14 mouse cellular contexts compared by ENCODE assay signal in the genomic region with DNA sequence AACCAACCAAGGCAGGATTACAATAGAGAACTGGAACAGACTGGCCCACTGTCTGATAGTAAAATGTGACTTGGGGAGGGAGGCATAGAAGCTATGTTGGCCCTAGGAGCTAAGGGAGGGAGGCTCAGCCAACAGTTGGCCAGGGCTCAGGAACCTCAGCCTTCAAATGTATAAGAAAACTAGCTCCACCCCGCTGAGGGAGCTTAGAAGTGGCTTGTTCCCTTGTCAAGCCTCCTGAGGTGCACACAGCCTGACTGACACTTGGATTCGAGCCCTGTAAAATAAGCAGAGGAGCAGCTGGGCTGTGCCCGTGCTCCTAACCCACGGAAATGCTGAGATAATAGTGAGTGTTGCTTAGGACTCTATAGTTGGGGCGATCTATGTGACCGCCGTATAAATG.
A peak's percentile ranks its signal among the peaks of the same experiment; 100 is the strongest.
DNase-seq lines count a peak whose midpoint lies in the region; ATAC-seq and TF ChIP-seq lines count a peak whose summit lies in the region.
"Had no signal": no experiment of that assay in that cellular context is flagged by ENCODE, and none has a peak within 500 bp of the region (broad histone marks: within the 10 kb centered on the region; RNA-seq: fewer than 3 reads in every experiment).

No protein-coding gene starts in this region.

- H3K79me2 ChIP-seq in heart, adult 2 months (replicated peaks; ENCODE audit: control insufficient read depth, insufficient read depth, low read length) = no peaks in the 10 kb centered on the region

- H3K27ac ChIP-seq in heart, adult 2 months = peak overlapping the region; percentile 5; the same call in 1 of the 2 replicates
- H3K27ac ChIP-seq in lung, postnatal 0 days (ENCODE audit: low read length) = no peak overlapping the region
- H3K27ac ChIP-seq in embryonic fibroblast, embryonic 13.5 days (ENCODE audit: insufficient read depth, low read length) = peak overlapping the region; percentile 11; the same call in 1 of the 2 replicates
- no peak overlapping the region for H3K27ac ChIP-seq in stomach, postnatal 0 days (replicated peaks)

- TF ChIP-seq POLR2A in heart, adult 2 months (IDR thresholded peaks at IDR 0.05; ENCODE audit: insufficient read depth, low read depth, low read length) = no peak
- TF ChIP-seq POLR2A in embryonic fibroblast, embryonic 13.5 days (IDR thresholded peaks at IDR 0.05; ENCODE audit: low read depth, low read length) = no peak

- H3K4me2 ChIP-seq in lung, postnatal 0 days (replicated peaks; ENCODE audit: low read depth, low read length) = no peak overlapping the region
- H3K4me2 ChIP-seq in stomach, postnatal 0 days (replicated peaks; ENCODE audit: low read depth) = no peak overlapping the region

- H3K4me1 ChIP-seq in heart, adult 2 months (ENCODE audit: control insufficient read depth, insufficient read depth, low read length) = peaks cover 13% of the 10 kb centered on the region
- peaks cover 4% of the 10 kb centered on the region; the same call in 1 of the 2 replicates for H3K4me1 ChIP-seq in lung, postnatal 0 days (ENCODE audit: insufficient read depth, low read depth, low read length)
- no peaks in the 10 kb centered on the region for H3K4me1 ChIP-seq in embryonic fibroblast, embryonic 13.5 days (ENCODE audit: control insufficient read depth, insufficient read depth, low read length)
- H3K4me1 ChIP-seq in stomach, postnatal 0 days (replicated peaks; ENCODE audit: control insufficient read depth, insufficient read depth) = 0 out of 2 replicates have a peak, but pooled peaks cover 4% of the 10 kb centered on the region

- no peak for TF ChIP-seq CTCF in heart, adult 2 months (IDR thresholded peaks at IDR 0.05)
- no peak for TF ChIP-seq CTCF in lung, postnatal 0 days (IDR thresholded peaks at IDR 0.05)
- TF ChIP-seq CTCF in embryonic fibroblast, embryonic 13.5 days (IDR thresholded peaks at IDR 0.05; ENCODE audit: borderline replicate concordance, insufficient read depth, low read length) = no peak
- no peak for TF ChIP-seq CTCF in stomach, postnatal 0 days (IDR thresholded peaks at IDR 0.05; ENCODE audit: low read depth)

- peak; percentile 41 for ATAC-seq in lung, postnatal 0 days
- ATAC-seq in stomach, postnatal 0 days (ENCODE audit: low FRiP score, low TSS enrichment) = 0 out of 2 replicates have a peak, but pooled peaks have one; percentile 36
- ATAC-seq: CD4-positive, CD25-positive, alpha-beta regulatory T cell, adult 4 months; intestine, embryonic 16.5 days had no signal

- no peaks in the 10 kb centered on the region for H3K27me3 ChIP-seq in heart, adult 2 months (ENCODE audit: control insufficient read depth, insufficient read depth, low read length)
- H3K27me3 ChIP-seq in lung, postnatal 0 days (replicated peaks; ENCODE audit: insufficient read depth, low read length) = no peaks in the 10 kb centered on the region
- no peaks in the 10 kb centered on the region for H3K27me3 ChIP-seq in stomach, postnatal 0 days (ENCODE audit: control insufficient read depth, insufficient read depth, low read length)

- WGBS in heart, adult 2 months = 63% methylated on average over 7 of the region's 7 CpGs
- WGBS in lung, postnatal 0 days = 47% methylated on average over 7 of the region's 7 CpGs
- 54% methylated on average over 7 of the region's 7 CpGs for WGBS in stomach, postnatal 0 days

- DNase-seq in heart, adult 2 months = no peak
- no peak for DNase-seq in heart, postnatal 14 days
- peak; percentile 27 for DNase-seq in lung, postnatal 0 days (ENCODE audit: low spot score)
- DNase-seq in lung, postnatal 14 days = no peak
- DNase-seq in stomach, postnatal 0 days (ENCODE audit: low spot score) = no peak
- no peak for DNase-seq in kidney, postnatal 25 days
- no peak for DNase-seq in right cerebral cortex, postnatal 4 days
- DNase-seq: adrenal gland, adult 2 months; cerebellum, postnatal 25 days; kidney, postnatal 10 days; thymus, postnatal 25 days had no signal

- no peak for TF ChIP-seq EP300 in heart, adult 2 months (IDR thresholded peaks at IDR 0.05; ENCODE audit: insufficient read depth, low read depth, low read length)
- TF ChIP-seq EP300 in lung, postnatal 0 days (IDR thresholded peaks at IDR 0.05) = no peak
- TF ChIP-seq EP300 in stomach, postnatal 0 days (optimal IDR thresholded peaks at IDR 0.05) = no peak

- no peaks in the 10 kb centered on the region for H3K36me3 ChIP-seq in heart, adult 2 months (ENCODE audit: control insufficient read depth, insufficient read depth, low read length)
- H3K36me3 ChIP-seq in lung, postnatal 0 days (ENCODE audit: insufficient read depth, low read length) = no peaks in the 10 kb centered on the region
- H3K36me3 ChIP-seq in stomach, postnatal 0 days (ENCODE audit: control insufficient read depth, insufficient read depth, low read length) = no peaks in the 10 kb centered on the region

- H3K9ac ChIP-seq in heart, adult 2 months (ENCODE audit: low read depth, low read length) = no peak overlapping the region
- no peak overlapping the region for H3K9ac ChIP-seq in lung, postnatal 0 days (replicated peaks; ENCODE audit: low read depth)
- no peak overlapping the region for H3K9ac ChIP-seq in stomach, postnatal 0 days (ENCODE audit: low read length)

- H3K4me3 ChIP-seq in heart, adult 2 months = no peak overlapping the region
- no peak overlapping the region for H3K4me3 ChIP-seq in lung, postnatal 0 days (ENCODE audit: low read depth, low read length)
- no peak overlapping the region for H3K4me3 ChIP-seq in embryonic fibroblast, embryonic 13.5 days (ENCODE audit: insufficient read depth, low read length)
- H3K4me3 ChIP-seq in stomach, postnatal 0 days (ENCODE audit: low read depth, low read length) = no peak overlapping the region

- no peaks in the 10 kb centered on the region for H3K9me3 ChIP-seq in lung, postnatal 0 days (ENCODE audit: low read length)
- no peaks in the 10 kb centered on the region for H3K9me3 ChIP-seq in stomach, postnatal 0 days (ENCODE audit: control insufficient read depth, low read length)

- intact Hi-C loops in heart, adult 2 months (cut with DNase I) = no loop called here
- intact Hi-C loops in heart, postnatal 14 days (cut with DNase I) = no loop called here

Comparison
In these comparisons a context has a peak if more than half of its experiments do, and no peak if none do; other contexts are left out.
1. H3K27ac ChIP-seq: peak in heart, adult 2 months (single experiment) and embryonic fibroblast, embryonic 13.5 days (single experiment); none in lung, postnatal 0 days (single experiment) and stomach, postnatal 0 days (single experiment).